Mouse (Mus musculus): Measurements from ENCODE around the gene Vegfb.

The Vegfb gene

GRCm38 (mm10) chr19:6939106-6940002 is 48.1 kb downstream of the Vegfb start:
- no peak for DNase-seq

- DNase-seq = no peak
Observed at GRCm38 (mm10) chr19:6937541-6938465, 49.6 kb downstream of the Vegfb start.

DNA sequence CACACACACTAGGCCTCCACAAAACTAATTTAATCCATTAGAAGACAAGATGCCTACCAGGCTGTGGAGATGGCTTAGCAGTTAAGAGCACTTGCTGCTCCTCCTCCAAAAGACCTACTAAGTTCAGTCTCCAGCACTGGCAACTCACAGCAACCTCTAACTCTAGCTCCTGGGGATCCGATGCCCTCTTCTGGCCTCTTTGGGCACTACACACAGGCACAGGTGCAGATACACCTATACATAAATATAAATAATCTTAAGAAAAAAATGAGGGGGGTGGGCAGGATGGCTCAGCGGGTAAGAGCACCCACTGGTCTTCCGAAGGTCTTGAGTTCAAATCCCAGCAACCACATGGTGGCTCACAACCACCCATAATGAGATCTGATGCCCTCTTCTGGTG is 51.2 kb downstream of the Vegfb start:
- DNase-seq = peak in 1 of 2 experiments; percentile 54

DNA sequence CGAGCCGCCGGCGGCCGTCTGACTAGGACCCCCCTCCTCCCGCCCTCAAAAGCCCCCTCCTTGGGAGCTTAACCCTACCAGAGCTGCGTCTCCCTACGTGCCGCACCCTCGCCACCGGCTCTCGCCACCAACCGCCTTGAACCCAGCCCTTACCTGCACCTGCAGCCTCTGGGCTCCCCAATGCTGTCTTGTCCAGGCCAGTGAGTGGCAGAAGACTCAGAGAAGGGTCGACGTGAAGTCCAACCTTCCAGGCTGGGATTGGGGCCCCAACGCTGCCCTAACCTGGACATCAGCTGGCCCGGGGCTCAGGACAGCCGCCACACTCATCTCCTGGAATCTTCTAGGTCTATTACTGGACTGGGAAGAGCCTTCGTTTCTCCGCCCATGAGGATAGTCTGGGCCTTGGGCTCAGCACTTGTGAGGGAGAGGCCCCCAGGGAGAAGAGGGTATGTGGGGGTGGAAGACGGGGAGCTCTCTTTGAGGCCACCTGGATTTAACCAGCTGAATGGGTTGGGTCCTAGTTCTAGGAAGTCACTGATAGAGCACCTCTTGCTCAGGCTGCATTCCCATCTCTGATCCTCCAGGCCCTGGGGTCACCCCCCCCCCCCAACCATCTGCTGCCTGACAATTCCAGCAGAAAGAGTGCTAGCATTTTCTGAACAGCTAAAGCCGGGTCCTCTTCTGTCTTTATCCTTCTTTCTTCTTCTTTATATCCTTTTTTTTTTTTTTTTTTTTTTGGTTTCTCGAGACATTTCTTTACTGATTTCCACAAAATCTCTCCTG is 53.1 kb downstream of the Vegfb start, which contains the start of gene Kcnk4:
TSS of gene Kcnk4 (minus strand) at position 321 of the 783 bp plus-strand sequence.
- no peak for DNase-seq

GRCm38 (mm10) chr19:6933436-6934194 is 53.8 kb downstream of the Vegfb start:
- no peak for DNase-seq

GRCm38 (mm10) chr19:6933102-6933435 is 54.4 kb downstream of the Vegfb start:
- no peak for DNase-seq
